ENCODE assay signal across 16 mouse cellular contexts in genomic region chr10:59268109-59268508, GRCm38 (mm10).
"Had no signal": no experiment of that assay in that cellular context is flagged by ENCODE, and none has a peak within 500 bp of the region (broad histone marks: within the 10 kb centered on the region; RNA-seq: fewer than 3 reads in every experiment).

No protein-coding gene starts in this region.

- H3K4me2 ChIP-seq: lung, embryonic 15.5 days; midbrain, embryonic 11.5 days; neural tube, embryonic 13.5 days had no signal

- H3K4me1 ChIP-seq: neural tube, embryonic 13.5 days had no signal

- H3K27ac ChIP-seq: kidney, postnatal 0 days; layer of hippocampus, adult 2 months; liver, embryonic 14.5 days; lung, embryonic 15.5 days; neural tube, embryonic 13.5 days; stomach, postnatal 0 days had no signal

- H3K9ac ChIP-seq: liver, embryonic 14.5 days; liver, postnatal 0 days; lung, embryonic 15.5 days; neural tube, embryonic 13.5 days had no signal

- DNase-seq: layer of hippocampus, adult 9-11 months; liver, postnatal 0 days; lung, postnatal 10 days; lung, postnatal 36 days; midbrain, embryonic 14.5 days; thymus, adult 2 months; thymus, postnatal 14 days; thymus, postnatal 4 days had no signal

- H3K27me3 ChIP-seq: lung, embryonic 15.5 days; neural tube, embryonic 13.5 days had no signal

- ATAC-seq: inflammation-experienced regulatory T-cells, adult 6 months; liver, postnatal 0 days had no signal

- H3K4me3 ChIP-seq: layer of hippocampus, adult 2 months; lung, embryonic 15.5 days; neural tube, embryonic 13.5 days had no signal

- H3K9me3 ChIP-seq: lung, embryonic 15.5 days; neural tube, embryonic 13.5 days had no signal

- H3K36me3 ChIP-seq: lung, embryonic 15.5 days; neural tube, embryonic 13.5 days had no signal
